Mouse (Mus musculus): ENCODE measurements around the gene Pde7b. TPM values are rescaled to one million over a fixed set of nuclear protein-coding genes. Genes with fewer than 3 reads are reported as not detected.

Gene Pde7b
- polyA plus RNA-seq, 1 experiment: 17.7 TPM

- no peak for DNase-seq
- no peak overlapping the region for H3K4me3 ChIP-seq (replicated peaks; ENCODE audit: extremely low read depth, low read depth, low read length)
- no peaks in the 10 kb centered on the region for H3K4me1 ChIP-seq (ENCODE audit: control insufficient read depth, insufficient read depth, low read length)
- 89% methylated on average over 3 of the region's 3 CpGs for WGBS
- TF ChIP-seq POLR2A (IDR thresholded peaks at IDR 0.05; ENCODE audit: borderline replicate concordance, extremely low read depth, low read depth, low read length): no peak
- no peak for TF ChIP-seq CTCF (IDR thresholded peaks at IDR 0.05; ENCODE audit: insufficient read depth, low read length)
These were observed 43.9 kb downstream of the Pde7b start for GRCm38 (mm10) chr10:20680986-20681385.

- DNase-seq: peak; percentile 43
- TF ChIP-seq CTCF (IDR thresholded peaks at IDR 0.05; ENCODE audit: insufficient read depth, low read length): no peak
- no peak for TF ChIP-seq POLR2A (IDR thresholded peaks at IDR 0.05; ENCODE audit: borderline replicate concordance, extremely low read depth, low read depth, low read length)
- Histone ChIP-seq H3K4me1 (ENCODE audit: control insufficient read depth, insufficient read depth, low read length) (no peaks in the 10 kb centered on the region; the same call in none of the 2 replicates), H3K4me3 (replicated peaks; ENCODE audit: extremely low read depth, low read depth, low read length) (no peak overlapping the region)
- WGBS: 16% methylated on average over 3 of the region's 3 CpGs
These were observed 49.6 kb downstream of the Pde7b start for GRCm38 (mm10) chr10:20675321-20675720.

DNA sequence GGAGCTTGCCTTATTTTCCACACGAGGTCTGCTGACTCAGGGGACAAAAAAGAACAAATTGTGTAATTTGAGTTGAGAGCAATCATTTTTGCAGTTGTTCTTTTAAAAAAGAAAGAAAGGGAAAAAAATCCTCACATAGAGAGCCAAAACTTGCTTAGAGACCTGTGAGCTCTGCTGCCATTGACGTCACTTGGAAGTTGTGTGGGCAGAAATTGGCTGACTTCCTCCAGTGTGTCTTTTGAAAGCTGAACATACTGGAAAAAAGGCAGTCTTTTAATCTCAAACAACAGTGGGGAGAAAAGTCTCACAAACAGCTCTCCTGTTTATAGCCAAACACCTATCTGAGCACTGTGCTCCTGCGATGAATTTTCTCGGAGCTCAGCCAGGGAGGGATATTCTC lies 51.1 kb downstream of the Pde7b start:
- WGBS: 55% methylated on average over 4 of the region's 4 CpGs
- Histone ChIP-seq H3K4me1 (ENCODE audit: control insufficient read depth, insufficient read depth, low read length) (no peaks in the 10 kb centered on the region; the same call in none of the 2 replicates), H3K4me3 (replicated peaks; ENCODE audit: extremely low read depth, low read depth, low read length) (no peak overlapping the region)
- TF ChIP-seq POLR2A (IDR thresholded peaks at IDR 0.05; ENCODE audit: borderline replicate concordance, extremely low read depth, low read depth, low read length) (no peak), CTCF (IDR thresholded peaks at IDR 0.05; ENCODE audit: insufficient read depth, low read length) (no peak)
- no peak for DNase-seq

- DNase-seq: no peak
- Histone ChIP-seq H3K4me1 (ENCODE audit: control insufficient read depth, insufficient read depth, low read length) (no peaks in the 10 kb centered on the region; the same call in none of the 2 replicates), H3K4me3 (replicated peaks; ENCODE audit: extremely low read depth, low read depth, low read length) (no peak overlapping the region)
- TF ChIP-seq POLR2A (IDR thresholded peaks at IDR 0.05; ENCODE audit: borderline replicate concordance, extremely low read depth, low read depth, low read length) (no peak), CTCF (IDR thresholded peaks at IDR 0.05; ENCODE audit: insufficient read depth, low read length) (no peak)
- WGBS: 56% methylated on average over 11 of the region's 11 CpGs
These were observed 52.3 kb downstream of the Pde7b start for GRCm38 (mm10) chr10:20672591-20672990.

GRCm38 (mm10) chr10:20671621-20672020 lies 53.3 kb downstream of the Pde7b start:
- DNase-seq: no peak
- Histone ChIP-seq H3K4me1 (ENCODE audit: control insufficient read depth, insufficient read depth, low read length) (no peaks in the 10 kb centered on the region; the same call in none of the 2 replicates), H3K4me3 (replicated peaks; ENCODE audit: extremely low read depth, low read depth, low read length) (no peak overlapping the region)
- TF ChIP-seq CTCF (IDR thresholded peaks at IDR 0.05; ENCODE audit: insufficient read depth, low read length): no peak
- WGBS: 55% methylated on average over 5 of the region's 5 CpGs

- no peak overlapping the region for H3K4me3 ChIP-seq (replicated peaks; ENCODE audit: extremely low read depth, low read depth, low read length)
- TF ChIP-seq POLR2A (IDR thresholded peaks at IDR 0.05; ENCODE audit: borderline replicate concordance, extremely low read depth, low read depth, low read length): no peak
- no peak for TF ChIP-seq CTCF (IDR thresholded peaks at IDR 0.05; ENCODE audit: insufficient read depth, low read length)
- H3K4me1 ChIP-seq (ENCODE audit: control insufficient read depth, insufficient read depth, low read length): no peaks in the 10 kb centered on the region; the same call in none of the 2 replicates
- WGBS: 87% methylated on average over 8 of the region's 8 CpGs
- DNase-seq: no peak
These were observed 54.3 kb downstream of the Pde7b start for GRCm38 (mm10) chr10:20670541-20670940.

DNA sequence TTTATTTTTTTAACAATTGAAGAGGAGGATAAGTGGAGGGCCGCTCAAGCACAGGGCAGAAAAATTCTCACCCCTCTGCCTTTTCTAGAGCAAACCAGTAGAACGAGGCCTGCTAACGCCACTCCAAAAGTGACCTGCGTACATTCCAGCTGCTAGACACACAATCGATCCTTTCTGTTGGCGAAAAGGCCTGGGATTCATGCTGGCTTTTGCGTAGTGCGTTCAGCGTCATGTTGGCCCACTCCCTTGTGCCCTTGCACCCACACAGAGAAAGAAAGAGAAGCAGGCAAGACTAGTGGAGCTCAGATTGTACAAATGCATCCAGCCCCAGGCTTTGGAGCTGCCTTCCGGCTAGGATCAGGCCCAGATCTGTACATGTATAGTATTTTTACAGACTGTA lies 55.4 kb downstream of the Pde7b start:
- WGBS: 70% methylated on average over 10 of the region's 10 CpGs
- no peak for DNase-seq
- no peaks in the 10 kb centered on the region; the same call in 1 of the 2 replicates for H3K4me1 ChIP-seq (ENCODE audit: control insufficient read depth, insufficient read depth, low read length)
- TF ChIP-seq CTCF (IDR thresholded peaks at IDR 0.05; ENCODE audit: insufficient read depth, low read length) (no peak), POLR2A (IDR thresholded peaks at IDR 0.05; ENCODE audit: borderline replicate concordance, extremely low read depth, low read depth, low read length) (no peak)
- no peak overlapping the region for H3K4me3 ChIP-seq (replicated peaks; ENCODE audit: extremely low read depth, low read depth, low read length)

GRCm38 (mm10) chr10:20668577-20668976 lies 56.3 kb downstream of the Pde7b start:
- WGBS: 59% methylated on average over 4 of the region's 4 CpGs
- no peak for TF ChIP-seq POLR2A (IDR thresholded peaks at IDR 0.05; ENCODE audit: borderline replicate concordance, extremely low read depth, low read depth, low read length)
- no peak for TF ChIP-seq CTCF (IDR thresholded peaks at IDR 0.05; ENCODE audit: insufficient read depth, low read length)
- Histone ChIP-seq H3K4me1 (ENCODE audit: control insufficient read depth, insufficient read depth, low read length) (no peaks in the 10 kb centered on the region; the same call in 1 of the 2 replicates), H3K4me3 (replicated peaks; ENCODE audit: extremely low read depth, low read depth, low read length) (no peak overlapping the region)
- no peak for DNase-seq

DNA sequence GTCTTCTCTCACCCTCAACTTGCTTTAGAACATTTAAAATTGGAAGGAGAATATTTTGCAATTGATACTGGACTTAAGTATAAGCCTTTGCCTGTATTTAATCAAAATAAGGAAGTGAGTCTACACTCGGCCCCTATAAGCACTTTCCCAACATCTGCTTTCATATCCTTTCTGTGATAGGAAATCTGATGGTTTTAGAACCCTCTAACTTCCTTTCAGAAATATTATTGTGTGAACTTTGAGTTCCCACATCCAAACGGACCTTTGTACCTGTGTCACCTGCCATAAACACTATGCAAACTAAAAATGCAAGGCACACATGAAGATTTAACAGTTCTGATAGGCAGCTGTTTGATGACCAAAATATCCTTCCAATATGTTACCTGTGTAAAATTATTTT lies 58.2 kb downstream of the Pde7b start:
- no peak for DNase-seq
- no peak overlapping the region for H3K4me3 ChIP-seq (replicated peaks; ENCODE audit: extremely low read depth, low read depth, low read length)
- TF ChIP-seq POLR2A (IDR thresholded peaks at IDR 0.05; ENCODE audit: borderline replicate concordance, extremely low read depth, low read depth, low read length) (no peak), CTCF (IDR thresholded peaks at IDR 0.05; ENCODE audit: insufficient read depth, low read length) (no peak)
- H3K4me1 ChIP-seq (ENCODE audit: control insufficient read depth, insufficient read depth, low read length): no peaks in the 10 kb centered on the region
- WGBS: 43% methylated on average over 2 of the region's 2 CpGs

- TF ChIP-seq POLR2A (IDR thresholded peaks at IDR 0.05; ENCODE audit: borderline replicate concordance, extremely low read depth, low read depth, low read length) (no peak), CTCF (IDR thresholded peaks at IDR 0.05; ENCODE audit: insufficient read depth, low read length) (no peak)
- H3K4me1 ChIP-seq (ENCODE audit: control insufficient read depth, insufficient read depth, low read length): no peaks in the 10 kb centered on the region
- H3K4me3 ChIP-seq (replicated peaks; ENCODE audit: extremely low read depth, low read depth, low read length): no peak overlapping the region
- DNase-seq: no peak
- WGBS: 71% methylated on average over 7 of the region's 7 CpGs
These were observed 61.9 kb downstream of the Pde7b start for GRCm38 (mm10) chr10:20662951-20663350.

Measured in lung, adult 2 months (tissue).